Mouse (Mus musculus) liver, adult 2 months (tissue): Measurements from ENCODE around the gene Oasl2. TPM values are rescaled to one million over a fixed set of nuclear protein-coding genes. Genes with fewer than 3 reads are reported as not detected.

Experiments
- DNase-seq: peaks from one replicate; pipeline ENCODE4 v3.0.0-alpha.2; 2011; ENCODE audit warnings: low read depth, low spot score; ENCODE audit errors: extremely low read depth
- H3K27ac ChIP-seq: fragments of 200-500 bp; replicated peaks from 2 replicates; pipeline ENCODE4 v1.5.1; 2012; ENCODE audit warnings: low read depth, mild to moderate bottlenecking, control low read depth, inconsistent platforms, low read length; ENCODE audit not compliant: insufficient read depth
- H3K27me3 ChIP-seq: fragments of 200-500 bp; 2 replicates; pipeline ENCODE4 v1.6.1; 2012; ENCODE audit warnings: mild to moderate bottlenecking, moderate library complexity, low read length, inconsistent platforms; ENCODE audit not compliant: control insufficient read depth, insufficient read depth
- H3K36me3 ChIP-seq: fragments of 200-500 bp; 2 replicates; pipeline ENCODE4 v1.6.1; 2012; ENCODE audit warnings: low read length, inconsistent platforms; ENCODE audit not compliant: control insufficient read depth, insufficient read depth
- H3K4me1 ChIP-seq: fragments of 200-500 bp; 2 replicates; pipeline ENCODE4 v1.6.1; 2011; ENCODE audit warnings: low read length; ENCODE audit not compliant: control insufficient read depth, insufficient read depth
- H3K4me3 ChIP-seq: fragments of 200-500 bp; 2 replicates; pipeline ENCODE4 v1.5.1; 2011; ENCODE audit warnings: low read depth, mild to moderate bottlenecking, control low read depth, low read length, moderate library complexity; ENCODE audit not compliant: insufficient read depth
- H3K79me2 ChIP-seq: fragments of 200-500 bp; 2 replicates; pipeline ENCODE4 v1.6.1; 2012; ENCODE audit warnings: inconsistent platforms, mild to moderate bottlenecking, low read length, moderate library complexity; ENCODE audit not compliant: control insufficient read depth, insufficient read depth
- H3K9ac ChIP-seq: fragments of 200-500 bp; 2 replicates; pipeline ENCODE4 v1.6.1; 2012; ENCODE audit warnings: low read depth, mild to moderate bottlenecking, control low read depth, inconsistent platforms, low read length
- CTCF ChIP-seq: fragments of 200-500 bp; IDR thresholded peaks from 2 replicates; pipeline ENCODE4 v1.5.1; 2011; ENCODE audit warnings: low read depth, low read length, control low read depth
- POLR2A ChIP-seq: fragments of 200-500 bp; IDR thresholded peaks from 2 replicates; pipeline ENCODE4 v1.6.1; 2011; ENCODE audit warnings: low read length, control low read depth; ENCODE audit not compliant: insufficient read depth; ENCODE audit errors: extremely low read depth
- WGBS: fragments of 180-500 bp; shearing (Covaris S2); methylation state at CpG from one replicate; pipeline ENCODE4 v1.1.7; 2018; 5-methylcytosine and 5-hydroxymethylcytosine counted together
- polyA plus RNA-seq: library from polyadenylated mRNA; depleted of rRNA; stranded (reverse); fragments of >200 nt; gene quantifications from 2 replicates; pipeline ENCODE4 v1.2.3, GENCODE M21; 2012; rRNA removed
- total RNA-seq: library from RNA; depleted of rRNA; stranded (reverse); fragments of >200 nt; gene quantifications from 2 replicates; pipeline ENCODE4 v1.2.3, GENCODE M21; 2014; rRNA removed

Oasl2 gene
- total and polyA plus RNA-seq, 2 experiments, result 4.2 to 6.3 TPM

DNA sequence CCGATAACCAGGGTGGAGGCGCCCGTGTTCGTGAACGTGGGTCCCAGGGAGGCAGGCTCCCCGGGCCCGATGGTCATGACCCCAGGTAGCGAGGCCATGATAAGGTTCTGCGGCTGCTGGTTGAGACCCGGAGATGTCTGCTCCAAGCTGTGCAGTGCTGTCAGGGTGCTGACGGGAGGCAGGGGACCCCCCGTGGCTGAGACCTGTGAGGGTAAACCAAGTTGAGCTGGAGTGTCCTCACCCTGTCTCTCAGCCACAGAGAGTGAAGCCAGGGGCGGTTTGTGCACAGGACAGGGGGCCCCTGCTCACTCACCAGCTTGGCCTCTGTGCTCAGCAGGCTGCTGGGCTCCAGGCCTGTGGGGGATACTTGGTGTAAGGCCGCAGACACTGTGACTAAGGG is 56.6 kb downstream of the Oasl2 start:
- TF ChIP-seq POLR2A (no peak), CTCF (no peak)

DNA sequence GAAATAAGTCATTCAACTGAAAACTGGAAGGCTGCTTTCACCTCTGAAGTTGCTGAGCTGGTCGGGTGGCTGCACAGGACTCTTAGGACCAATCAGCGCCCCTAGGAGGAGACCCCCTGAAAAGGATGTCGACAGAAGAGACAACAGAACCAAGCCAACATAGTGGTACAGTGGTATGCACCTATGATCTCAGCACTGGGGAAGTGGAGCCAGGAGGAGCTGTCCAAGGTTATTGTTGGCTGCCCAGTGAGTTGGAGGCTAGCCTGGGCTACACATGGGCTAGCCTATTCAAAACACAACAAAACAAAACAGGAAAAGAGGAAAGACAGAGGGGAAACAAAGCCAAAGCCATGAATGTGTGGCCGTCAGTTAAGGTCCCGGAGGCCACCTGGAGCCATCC is 61.3 kb downstream of the Oasl2 start:
- no peak for TF ChIP-seq POLR2A
- no peak for TF ChIP-seq CTCF
- WGBS, result 91% methylated on average over 5 of the region's 5 CpGs

More for the DNA sequence above, 56.6 kb downstream of the Oasl2 start:
- H3K27ac ChIP-seq, result no peak overlapping the region
- H3K9ac ChIP-seq, result no peak overlapping the region
- H3K4me1 ChIP-seq, result peaks cover 14% of the 10 kb centered on the region
- no peaks in the 10 kb centered on the region for H3K79me2 ChIP-seq
- H3K27me3 ChIP-seq, result no peaks in the 10 kb centered on the region
- no peak overlapping the region for H3K4me3 ChIP-seq
- 91% methylated on average over 14 of the region's 14 CpGs for WGBS
- H3K36me3 ChIP-seq, result peaks cover 20% of the 10 kb centered on the region
- no peak for DNase-seq

More for the DNA sequence above, 61.3 kb downstream of the Oasl2 start:
- peaks cover 26% of the 10 kb centered on the region for H3K36me3 ChIP-seq
- H3K9ac ChIP-seq, result no peak overlapping the region
- peaks cover 5% of the 10 kb centered on the region; the same call in 1 of the 2 replicates for H3K79me2 ChIP-seq
- H3K27ac ChIP-seq, result no peak overlapping the region
- no peak for DNase-seq
- no peak overlapping the region for H3K4me3 ChIP-seq
- no peaks in the 10 kb centered on the region for H3K27me3 ChIP-seq
- no peaks in the 10 kb centered on the region for H3K4me1 ChIP-seq

Other genes with a start within 250 kb of the Oasl2 start
- 0.09 and 0.40 TPM in 2 replicates for gene Trpv4, start 238.5 kb upstream of the Oasl2 start, total RNA-seq
- gene Trpv4, start 238.5 kb upstream of the Oasl2 start, polyA plus RNA-seq, result 0.29 and 0.50 TPM in 2 replicates
- gene Gltp, start 206.0 kb upstream of the Oasl2 start, total RNA-seq, result 3.1 and 4.4 TPM in 2 replicates
- 5.1 and 7.9 TPM in 2 replicates for gene Gltp, start 206.0 kb upstream of the Oasl2 start, polyA plus RNA-seq
- 0.83 and 1.4 TPM in 2 replicates for gene Tchp, start 189.2 kb upstream of the Oasl2 start, total RNA-seq
- gene Tchp, start 189.2 kb upstream of the Oasl2 start, polyA plus RNA-seq, result 2.1 and 4.0 TPM in 2 replicates
- gene Ankrd13a, start 122.3 kb upstream of the Oasl2 start, total RNA-seq, result 11.4 and 14.7 TPM in 2 replicates
- gene Ankrd13a, start 122.3 kb upstream of the Oasl2 start, polyA plus RNA-seq, result 15.9 and 19.1 TPM in 2 replicates
- gene Git2, start 121.4 kb upstream of the Oasl2 start, total RNA-seq, result 11.0 and 13.2 TPM in 2 replicates
- 11.1 and 11.8 TPM in 2 replicates for gene Git2, start 121.4 kb upstream of the Oasl2 start, polyA plus RNA-seq
- gene 1500011B03Rik, start 73.5 kb upstream of the Oasl2 start, total RNA-seq, result 2.0 and 2.1 TPM in 2 replicates
- gene 1500011B03Rik, start 73.5 kb upstream of the Oasl2 start, polyA plus RNA-seq, result 4.2 and 7.2 TPM in 2 replicates
- not detected in 2 replicates for gene 4930519G04Rik, start 43.3 kb upstream of the Oasl2 start, total RNA-seq
- gene 4930519G04Rik, start 43.3 kb upstream of the Oasl2 start, polyA plus RNA-seq, result not detected in 2 replicates
- not detected in 2 replicates for gene Gm9936, start 38.3 kb upstream of the Oasl2 start, total RNA-seq
- gene Gm9936, start 38.3 kb upstream of the Oasl2 start, polyA plus RNA-seq, result not detected in 2 replicates
- gene Oasl1, start 26.3 kb downstream of the Oasl2 start, total RNA-seq, result 5.8 and 6.6 TPM in 2 replicates
- 15.4 and 16.8 TPM in 2 replicates for gene Oasl1, start 26.3 kb downstream of the Oasl2 start, polyA plus RNA-seq
- gene 2210016L21Rik, start 45.2 kb downstream of the Oasl2 start, total RNA-seq, result 3.0 and 5.2 TPM in 2 replicates
- 5.2 and 6.1 TPM in 2 replicates for gene 2210016L21Rik, start 45.2 kb downstream of the Oasl2 start, polyA plus RNA-seq
- 6.1 and 9.3 TPM in 2 replicates for gene Hnf1a, start 74.2 kb downstream of the Oasl2 start, total RNA-seq
- 13.5 and 19.2 TPM in 2 replicates for gene Hnf1a, start 74.2 kb downstream of the Oasl2 start, polyA plus RNA-seq
- 8.7 and 13.1 TPM in 2 replicates for gene Sppl3, start 114.2 kb downstream of the Oasl2 start, total RNA-seq
- 23.7 and 24.0 TPM in 2 replicates for gene Sppl3, start 114.2 kb downstream of the Oasl2 start, polyA plus RNA-seq
- not detected in 2 replicates for gene Gm10401, start 201.4 kb downstream of the Oasl2 start, total RNA-seq
- gene Gm10401, start 201.4 kb downstream of the Oasl2 start, polyA plus RNA-seq, result 0.17 TPM in 1 of 2 replicates, not detected in the other
- gene Acads, start 222.4 kb downstream of the Oasl2 start, total RNA-seq, result 140 and 143 TPM in 2 replicates
- gene Acads, start 222.4 kb downstream of the Oasl2 start, polyA plus RNA-seq, result 255 and 293 TPM in 2 replicates
- gene Unc119b, start 238.0 kb downstream of the Oasl2 start, total RNA-seq, result 12.5 and 17.3 TPM in 2 replicates
- gene Unc119b, start 238.0 kb downstream of the Oasl2 start, polyA plus RNA-seq, result 29.4 and 32.0 TPM in 2 replicates